Mouse (Mus musculus) small intestine, adult 2 months (tissue): ENCODE results near the gene Fbln1. TPM values are rescaled to one million over a fixed set of nuclear protein-coding genes. Genes with fewer than 3 reads are reported as not detected.

Experiments
- H3K27ac ChIP-seq: fragments of 200-500 bp; 2 replicates; pipeline ENCODE4 v1.5.1; 2012; ENCODE audit warnings: low read depth, low read length, control low read depth, inconsistent platforms; ENCODE audit not compliant: insufficient read depth
- H3K27me3 ChIP-seq: fragments of 200-500 bp; 2 replicates; pipeline ENCODE4 v1.6.1; 2012; ENCODE audit warnings: mild to moderate bottlenecking, moderate library complexity, low read length, inconsistent platforms; ENCODE audit not compliant: control insufficient read depth, insufficient read depth
- H3K36me3 ChIP-seq: fragments of 200-500 bp; 2 replicates; pipeline ENCODE4 v1.6.1; 2012; ENCODE audit warnings: mild to moderate bottlenecking, low read length, control low read depth, inconsistent platforms; ENCODE audit not compliant: control insufficient read depth, insufficient read depth
- H3K4me1 ChIP-seq: fragments of 200-500 bp; 2 replicates; pipeline ENCODE4 v1.6.1; 2012; ENCODE audit warnings: low read length, inconsistent platforms, mixed read lengths; ENCODE audit not compliant: control insufficient read depth, insufficient read depth, insufficient read length
- H3K4me3 ChIP-seq: fragments of 200-500 bp; 2 replicates; pipeline ENCODE4 v1.5.1; 2012; ENCODE audit warnings: low read depth, mild to moderate bottlenecking, control low read depth, inconsistent platforms, low read length, moderate library complexity
- CTCF ChIP-seq: fragments of 200-500 bp; IDR thresholded peaks from 2 replicates; pipeline ENCODE4 v1.5.1; 2012; ENCODE audit warnings: low read depth, mild to moderate bottlenecking, control low read depth, inconsistent platforms, low read length, moderate library complexity, mixed read lengths; ENCODE audit not compliant: insufficient replicate concordance, insufficient read length; ENCODE audit errors: extremely low read depth
- POLR2A ChIP-seq: fragments of 200-500 bp; IDR thresholded peaks from 2 replicates; pipeline ENCODE4 v1.6.1; 2012; ENCODE audit warnings: low read depth, mild to moderate bottlenecking, control low read depth, inconsistent platforms, low read length, moderate library complexity
- WGBS: fragments of 180-500 bp; shearing (Covaris S2); methylation state at CpG from one replicate; pipeline ENCODE4 v1.1.7; 2018; 5-methylcytosine and 5-hydroxymethylcytosine counted together
- polyA plus RNA-seq: library from polyadenylated mRNA; depleted of rRNA; stranded (reverse); fragments of >200 nt; gene quantifications from 2 replicates; pipeline ENCODE4 v1.2.3, GENCODE M21; 2012; rRNA removed

The Fbln1 gene
- polyA plus RNA-seq, 1 experiment, result 456 TPM

- whole genome bisulfite sequencing, result 19% methylated on average over 19 of the region's 19 CpGs
- TF ChIP-seq CTCF (no peak), POLR2A (no peak)
- H3K27ac ChIP-seq, result peak within 1 kb of the TSS; percentile 72
- peaks cover 5% of the 10 kb centered on the region; the same call in 1 of the 2 replicates for H3K4me1 ChIP-seq
- H3K4me3 ChIP-seq, result peak within 1 kb of the TSS; percentile 93
- H3K36me3 ChIP-seq, result no peaks in the 10 kb centered on the region
- no peaks in the 10 kb centered on the region for H3K27me3 ChIP-seq
Measured at GRCm38 (mm10) chr15:85335671-85336300, 130.0 kb downstream of the Fbln1 start, which contains the start of gene Atxn10. TSS of gene Atxn10 (plus strand) at chr15:85336245.

Other genes starting within 250 kb of the Fbln1 start
- gene 5031439G07Rik, start 217.4 kb upstream of the Fbln1 start, polyA plus RNA-seq, result 7.9 and 14.3 TPM in 2 replicates
- gene Upk3a, start 188.8 kb upstream of the Fbln1 start, polyA plus RNA-seq, result 3.9 and 6.3 TPM in 2 replicates
- gene Fam118a, start 177.0 kb upstream of the Fbln1 start, polyA plus RNA-seq, result 2.0 and 21.4 TPM in 2 replicates
- not detected in 2 replicates for gene Smc1b, start 74.0 kb upstream of the Fbln1 start, polyA plus RNA-seq
- not detected in 2 replicates for gene Ribc2, start 73.9 kb upstream of the Fbln1 start, polyA plus RNA-seq
- 13.7 and 14.5 TPM in 2 replicates for gene Atxn10, start 130.3 kb downstream of the Fbln1 start, polyA plus RNA-seq